Mouse (Mus musculus) lung, embryonic 14.5 days (tissue): Measurements from ENCODE around the gene Clic4. TPM values are rescaled to one million over a fixed set of nuclear protein-coding genes. Genes with fewer than 3 reads are reported as not detected.

Experiments used
- ATAC-seq: fragments of 200-750 bp; cut with Nextera tagmentation; 2 replicates; pipeline ENCODE4 v1.8.0; 2017; ENCODE audit warnings: mild to moderate bottlenecking, moderate TSS enrichment, moderate library complexity; ENCODE audit not compliant: insufficient read depth
- DNase-seq: peaks from one replicate; pipeline ENCODE4 v3.0.0-alpha.2; 2015
- H3K27ac ChIP-seq: fragments of 300-500 bp; sonication (generic); 2 replicates; pipeline ENCODE4 v1.5.1; 2014; ENCODE audit warnings: low read depth, mild to moderate bottlenecking, moderate library complexity
- H3K27me3 ChIP-seq: fragments of 300-500 bp; sonication (generic); 2 replicates; pipeline ENCODE4 v1.6.1; 2014; ENCODE audit warnings: low read length, control low read depth; ENCODE audit not compliant: insufficient read depth
- H3K36me3 ChIP-seq: fragments of 300-500 bp; sonication (generic); 2 replicates; pipeline ENCODE4 v1.6.1; 2014; ENCODE audit warnings: control low read depth; ENCODE audit not compliant: insufficient read depth
- H3K4me1 ChIP-seq: fragments of 300-500 bp; sonication (generic); 2 replicates; pipeline ENCODE4 v1.6.1; 2014; ENCODE audit warnings: antibody characterized with exemption, control low read depth; ENCODE audit not compliant: insufficient read depth
- H3K4me2 ChIP-seq: fragments of 300-500 bp; sonication (generic); 2 replicates; pipeline ENCODE4 v1.6.1; 2014; ENCODE audit warnings: mild to moderate bottlenecking
- H3K4me3 ChIP-seq: fragments of 300-500 bp; sonication (generic); 2 replicates; pipeline ENCODE4 v1.5.1; 2014; ENCODE audit warnings: low read depth, low read length
- H3K9ac ChIP-seq: fragments of 300-500 bp; sonication (generic); 2 replicates; pipeline ENCODE4 v1.6.1; 2014
- H3K9me3 ChIP-seq: fragments of 300-500 bp; sonication (generic); 2 replicates; pipeline ENCODE4 v1.6.1; 2016; ENCODE audit warnings: low read depth, low read length, control low read depth
- CTCF ChIP-seq: IDR thresholded peaks from 2 replicates; pipeline ENCODE4 v1.5.1; 2016; ENCODE audit warnings: antibody characterized with exemption, low read depth
- WGBS: fragments of 180-500 bp; shearing (Covaris S2); extraction: QIAGEN DNeasy Blood & Tissue Kit; methylation state at CpG from one replicate; pipeline ENCODE4 v1.1.7; 2014; 5-methylcytosine and 5-hydroxymethylcytosine counted together
- polyA plus RNA-seq: library from polyadenylated mRNA; unstranded; fragments of >200 nt; fragmentation: Nextera tagmentation; extraction: Ambion mirVana; gene quantifications from 2 replicates; pipeline ENCODE4 v1.2.1, GENCODE M21; 2014

Clic4 gene
- polyA plus RNA-seq, 1 experiment from 2014 or later: 133 TPM

- Histone ChIP-seq H3K4me2 (peak overlapping the region; percentile 87), H3K9ac (peak overlapping the region; percentile 94), H3K4me3 (peak overlapping the region; percentile 90), H3K36me3 (no peaks in the 10 kb centered on the region), H3K27ac (peak overlapping the region; percentile 96), H3K9me3 (no peaks in the 10 kb centered on the region), H3K27me3 (0 out of 2 replicates have a peak, but pooled peaks cover 2% of the 10 kb centered on the region), H3K4me1 (peaks cover 30% of the 10 kb centered on the region)
- WGBS: under 1% methylated on average over 67 of the region's 67 CpGs
- no peak for TF ChIP-seq CTCF
- peak; percentile 55 for ATAC-seq
- DNase-seq: peak; percentile 83
Observed at GRCm38 (mm10) chr4:135271881-135272616, 565 bp downstream of the Clic4 start.

- peak overlapping the region; percentile 94 for H3K9ac ChIP-seq
- H3K27me3 ChIP-seq: 0 out of 2 replicates have a peak, but pooled peaks cover 2% of the 10 kb centered on the region
- H3K9me3 ChIP-seq: no peaks in the 10 kb centered on the region
- peak overlapping the region; percentile 87 for H3K4me2 ChIP-seq
- 2% methylated on average over 20 of the region's 20 CpGs for WGBS
- H3K4me1 ChIP-seq: peaks cover 31% of the 10 kb centered on the region
- ATAC-seq (no peak), DNase-seq (peak; percentile 67)
- H3K4me3 ChIP-seq: peak overlapping the region; percentile 90
- H3K36me3 ChIP-seq: no peaks in the 10 kb centered on the region
- H3K27ac ChIP-seq: peak overlapping the region; percentile 96
- TF ChIP-seq CTCF: no peak
Observed at GRCm38 (mm10) chr4:135271419-135271828, 1.2 kb downstream of the Clic4 start.

GRCm38 (mm10) chr4:135270476-135270875 lies 2.1 kb downstream of the Clic4 start:
- TF ChIP-seq CTCF: no peak

GRCm38 (mm10) chr4:135269656-135270341 lies 2.8 kb downstream of the Clic4 start:
- Histone ChIP-seq H3K27me3 (0 out of 2 replicates have a peak, but pooled peaks cover 2% of the 10 kb centered on the region), H3K4me1 (peaks cover 31% of the 10 kb centered on the region), H3K4me2 (peak overlapping the region; percentile 87), H3K27ac (no peak overlapping the region), H3K9ac (peak overlapping the region; percentile 94; the same call in 1 of the 2 replicates), H3K36me3 (no peaks in the 10 kb centered on the region), H3K4me3 (peak overlapping the region; percentile 90; the same call in 1 of the 2 replicates), H3K9me3 (no peaks in the 10 kb centered on the region)
- no peak for DNase-seq
- ATAC-seq: no peak
- TF ChIP-seq CTCF: no peak
- WGBS: 72% methylated on average over 7 of the region's 7 CpGs

More at GRCm38 (mm10) chr4:135270476-135270875, 2.1 kb downstream of the Clic4 start:
- H3K4me2 ChIP-seq: peak overlapping the region; percentile 87
- WGBS: 42% methylated on average over 8 of the region's 8 CpGs
- H3K27me3 ChIP-seq: 0 out of 2 replicates have a peak, but pooled peaks cover 2% of the 10 kb centered on the region
- ATAC-seq (no peak), DNase-seq (peak; percentile 52)
- no peaks in the 10 kb centered on the region for H3K36me3 ChIP-seq
- H3K4me3 ChIP-seq: peak overlapping the region; percentile 90
- 0 out of 2 replicates have a peak overlapping the region, but pooled peaks have one; percentile 9 for H3K27ac ChIP-seq
- H3K4me1 ChIP-seq: peaks cover 31% of the 10 kb centered on the region
- no peaks in the 10 kb centered on the region for H3K9me3 ChIP-seq
- peak overlapping the region; percentile 94 for H3K9ac ChIP-seq

GRCm38 (mm10) chr4:135267521-135267920 lies 5.1 kb downstream of the Clic4 start:
- peaks cover 25% of the 10 kb centered on the region for H3K4me1 ChIP-seq
- TF ChIP-seq CTCF: no peak
- H3K27ac ChIP-seq: peak overlapping the region; percentile 58; the same call in 1 of the 2 replicates
- no peak overlapping the region; the same call in 1 of the 2 replicates for H3K4me3 ChIP-seq
- peaks cover 1% of the 10 kb centered on the region; the same call in 1 of the 2 replicates for H3K36me3 ChIP-seq
- peak overlapping the region; percentile 48 for H3K4me2 ChIP-seq
- H3K9ac ChIP-seq: peak overlapping the region; percentile 26; the same call in 1 of the 2 replicates
- no peak for ATAC-seq
- no peaks in the 10 kb centered on the region for H3K27me3 ChIP-seq
- WGBS: 43% methylated on average over 8 of the region's 8 CpGs
- H3K9me3 ChIP-seq: no peaks in the 10 kb centered on the region
- DNase-seq: no peak

- Histone ChIP-seq H3K36me3 (peaks cover 6% of the 10 kb centered on the region), H3K27ac (peak overlapping the region; percentile 58; the same call in 1 of the 2 replicates), H3K4me2 (peak overlapping the region; percentile 48), H3K9ac (peak overlapping the region; percentile 23; the same call in 1 of the 2 replicates), H3K4me1 (peaks cover 25% of the 10 kb centered on the region), H3K9me3 (no peaks in the 10 kb centered on the region), H3K27me3 (no peaks in the 10 kb centered on the region), H3K4me3 (peak overlapping the region; percentile 14)
- ATAC-seq (no peak), DNase-seq (peak; percentile 56)
- 48% methylated on average over 9 of the region's 9 CpGs for WGBS
- TF ChIP-seq CTCF: no peak
Observed at GRCm38 (mm10) chr4:135266987-135267386, 5.6 kb downstream of the Clic4 start.

GRCm38 (mm10) chr4:135260434-135260833 lies 12.2 kb downstream of the Clic4 start:
- H3K9me3 ChIP-seq: no peaks in the 10 kb centered on the region
- peaks cover 10% of the 10 kb centered on the region for H3K4me1 ChIP-seq
- WGBS: 45% methylated on average over 4 of the region's 4 CpGs
- no peak overlapping the region for H3K27ac ChIP-seq
- DNase-seq: peak; percentile 58
- H3K4me2 ChIP-seq: no peak overlapping the region
- no peak overlapping the region for H3K4me3 ChIP-seq
- no peaks in the 10 kb centered on the region for H3K27me3 ChIP-seq
- ATAC-seq: no peak; the same call in 1 of the 2 replicates
- H3K9ac ChIP-seq: no peak overlapping the region
- H3K36me3 ChIP-seq: peaks cover 16% of the 10 kb centered on the region
- no peak for TF ChIP-seq CTCF
